Comparison of ENCODE assay signal across 8 mouse cellular contexts in genomic region chr10:69533505-69534388, GRCm38 (mm10).
DNase-seq lines count a peak whose midpoint lies in the region; ATAC-seq lines count a peak whose summit lies in the region.

No protein-coding gene starts in this region.

- peak overlapping the region; percentile 74 for H3K27ac ChIP-seq in embryonic facial prominence, embryonic 12.5 days
- H3K27ac ChIP-seq in limb, embryonic 12.5 days, result peak overlapping the region; percentile 83
- peak overlapping the region; percentile 76 for H3K27ac ChIP-seq in neural tube, embryonic 12.5 days

- peak; percentile 88 for ATAC-seq in embryonic facial prominence, embryonic 12.5 days (ENCODE audit: insufficient number of reproducible peaks, insufficient read depth, low FRiP score, low TSS enrichment)
- ATAC-seq in limb, embryonic 12.5 days (ENCODE audit: insufficient number of reproducible peaks, insufficient read depth, low FRiP score, low TSS enrichment, low read depth), result peak; percentile 85
- ATAC-seq in neural tube, embryonic 12.5 days (ENCODE audit: low FRiP score, low read depth), result peak; percentile 59
- no peak for ATAC-seq in megakaryocyte, adult 5-6 weeks (ENCODE audit: poor library complexity, severe bottlenecking)

- H3K9ac ChIP-seq in embryonic facial prominence, embryonic 12.5 days, result peak overlapping the region; percentile 58
- peak overlapping the region; percentile 65 for H3K9ac ChIP-seq in limb, embryonic 12.5 days (replicated peaks)
- H3K9ac ChIP-seq in neural tube, embryonic 12.5 days, result peak overlapping the region; percentile 71

- H3K4me3 ChIP-seq in embryonic facial prominence, embryonic 12.5 days, result peak overlapping the region; percentile 48
- peak overlapping the region; percentile 50 for H3K4me3 ChIP-seq in limb, embryonic 12.5 days (replicated peaks)
- H3K4me3 ChIP-seq in neural tube, embryonic 12.5 days, result peak overlapping the region; percentile 55

- peaks cover 22% of the 10 kb centered on the region for H3K4me1 ChIP-seq in embryonic facial prominence, embryonic 12.5 days
- H3K4me1 ChIP-seq in limb, embryonic 12.5 days (replicated peaks), result peaks cover 27% of the 10 kb centered on the region
- H3K4me1 ChIP-seq in neural tube, embryonic 12.5 days, result peaks cover 12% of the 10 kb centered on the region

- H3K4me2 ChIP-seq in embryonic facial prominence, embryonic 12.5 days (replicated peaks), result peak overlapping the region; percentile 73
- H3K4me2 ChIP-seq in limb, embryonic 12.5 days, result peak overlapping the region; percentile 67
- H3K4me2 ChIP-seq in neural tube, embryonic 12.5 days (replicated peaks), result peak overlapping the region; percentile 56

- under 1% methylated on average over 22 of the region's 22 CpGs for WGBS in embryonic facial prominence, embryonic 12.5 days
- 5% methylated on average over 22 of the region's 22 CpGs for WGBS in limb, embryonic 12.5 days
- 9% methylated on average over 22 of the region's 22 CpGs for WGBS in neural tube, embryonic 12.5 days

- no peaks in the 10 kb centered on the region for H3K27me3 ChIP-seq in embryonic facial prominence, embryonic 12.5 days
- H3K27me3 ChIP-seq in limb, embryonic 12.5 days, result no peaks in the 10 kb centered on the region
- H3K27me3 ChIP-seq in neural tube, embryonic 12.5 days (replicated peaks), result no peaks in the 10 kb centered on the region

- peak; percentile 13 to 60 for DNase-seq in adrenal gland, adult (ENCODE audit: inconsistent age in 2 of 2, low spot score in 1 of 2)
- no peak for DNase-seq in adrenal gland, adult 8-10 months
- DNase-seq in heart, adult 8-10 months (ENCODE audit: low spot score), result peak; percentile 30
- DNase-seq in kidney, adult 9 months, result peak; percentile 76

- no peaks in the 10 kb centered on the region for H3K36me3 ChIP-seq in embryonic facial prominence, embryonic 12.5 days
- no peaks in the 10 kb centered on the region for H3K36me3 ChIP-seq in limb, embryonic 12.5 days
- H3K36me3 ChIP-seq in neural tube, embryonic 12.5 days, result no peaks in the 10 kb centered on the region

- no peaks in the 10 kb centered on the region for H3K9me3 ChIP-seq in embryonic facial prominence, embryonic 12.5 days
- H3K9me3 ChIP-seq in limb, embryonic 12.5 days, result no peaks in the 10 kb centered on the region
- no peaks in the 10 kb centered on the region for H3K9me3 ChIP-seq in neural tube, embryonic 12.5 days
